Mouse (Mus musculus): Measurements from ENCODE around the gene Angptl3.

The Angptl3 gene

DNA sequence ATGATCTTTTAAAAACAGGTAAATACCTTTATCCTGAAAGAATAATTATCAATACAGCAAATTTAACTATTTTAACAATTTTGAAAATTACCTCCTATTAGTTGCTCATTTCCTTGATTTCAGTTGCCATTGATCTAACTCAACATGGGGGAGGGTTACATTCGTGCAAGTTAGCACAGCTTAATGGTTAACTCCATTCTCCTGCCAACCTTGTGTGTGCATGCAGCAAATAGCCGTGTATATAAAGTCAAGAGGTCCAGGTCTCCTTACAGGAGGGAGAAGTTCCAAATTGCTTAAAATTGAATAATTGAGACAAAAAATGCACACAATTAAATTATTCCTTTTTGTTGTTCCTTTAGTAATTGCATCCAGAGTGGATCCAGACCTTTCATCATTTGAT, at the start of gene Angptl3:
Gene Angptl3 (plus strand): TSS at position 269 of the 400 bp plus-strand sequence.
- in situ Hi-C loops (cut with MboI, MseI), result no loop called here

- in situ Hi-C loops (cut with MboI, MseI), result no loop called here
Observed at GRCm38 (mm10) chr4:98984701-98985100, 46.1 kb upstream of the Angptl3 start.

- in situ Hi-C loops (cut with MboI, MseI), result no loop called here
Observed at GRCm38 (mm10) chr4:98993491-98993890, 37.3 kb upstream of the Angptl3 start.

DNA sequence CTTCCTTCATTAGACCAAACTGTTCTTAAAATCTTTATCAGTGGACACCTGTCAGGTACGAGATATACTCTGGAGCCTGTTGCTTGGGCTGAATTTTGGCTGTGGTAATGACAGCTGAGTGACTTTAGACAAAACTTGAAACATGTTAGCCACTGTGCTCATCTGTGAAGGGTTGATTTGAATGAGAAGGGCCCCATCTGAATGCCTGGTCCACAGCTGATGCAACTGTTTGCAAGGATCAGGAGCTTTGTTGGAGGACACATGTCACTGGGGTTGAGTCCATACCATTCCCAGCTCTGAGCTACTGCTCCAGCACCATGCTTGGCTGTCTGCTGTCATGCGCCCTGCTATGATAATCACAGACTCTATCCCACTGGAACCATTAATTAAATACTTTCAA, 25.2 kb upstream of the Angptl3 start:
- in situ Hi-C loops (cut with MboI, MseI), result no loop called here

- in situ Hi-C loops (cut with MboI, MseI), result no loop called here
Observed at GRCm38 (mm10) chr4:99006319-99006718, 24.4 kb upstream of the Angptl3 start.

DNA sequence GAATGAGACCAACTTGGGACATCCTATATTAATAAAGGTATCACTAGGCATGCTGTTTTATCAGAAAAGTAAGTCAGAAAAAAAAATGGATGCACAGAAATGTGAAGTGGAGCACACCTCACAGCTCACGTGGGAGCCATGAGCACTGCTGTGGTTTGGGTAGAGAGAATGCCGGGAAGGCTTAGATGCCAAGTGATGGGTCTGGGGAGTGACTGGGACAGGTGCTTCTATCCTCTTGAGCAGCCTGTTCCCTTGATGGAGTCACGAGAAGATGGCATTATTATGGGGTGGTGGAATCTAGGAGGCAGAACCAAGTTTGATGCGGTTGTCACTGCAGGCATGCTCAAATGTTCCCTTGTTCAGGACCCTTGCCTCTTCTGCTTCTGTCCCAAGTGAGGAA, 19.7 kb upstream of the Angptl3 start:
- in situ Hi-C loops (cut with MboI, MseI), result no loop called here

DNA sequence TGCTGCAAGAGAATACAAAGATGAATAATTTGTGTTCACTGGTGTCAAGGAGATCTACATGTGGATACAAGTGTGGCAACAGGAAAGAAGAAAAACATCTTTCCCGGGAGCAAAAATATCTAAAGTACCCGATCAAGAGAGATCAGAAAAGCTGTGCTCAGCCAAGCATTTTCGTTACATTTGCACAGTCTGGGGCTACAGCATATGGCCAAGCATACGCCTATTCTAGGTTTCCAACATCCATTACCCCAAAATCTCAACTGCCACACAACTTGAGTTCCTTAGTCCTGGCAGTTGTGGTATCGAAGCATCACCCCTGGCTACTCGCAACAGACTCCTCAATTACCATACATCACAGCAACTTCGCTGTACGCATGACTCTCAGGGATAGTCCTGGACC, 8.5 kb upstream of the Angptl3 start:
- in situ Hi-C loops (cut with MboI, MseI), result no loop called here

- in situ Hi-C loops (cut with MboI, MseI), result no loop called here
Observed at GRCm38 (mm10) chr4:99028377-99028776, 2.4 kb upstream of the Angptl3 start.

GRCm38 (mm10) chr4:99032921-99033320, 2.2 kb downstream of the Angptl3 start:
- in situ Hi-C loops (cut with MboI, MseI), result no loop called here

GRCm38 (mm10) chr4:99044854-99045253, 14.1 kb downstream of the Angptl3 start:
- in situ Hi-C loops (cut with MboI, MseI), result no loop called here

DNA sequence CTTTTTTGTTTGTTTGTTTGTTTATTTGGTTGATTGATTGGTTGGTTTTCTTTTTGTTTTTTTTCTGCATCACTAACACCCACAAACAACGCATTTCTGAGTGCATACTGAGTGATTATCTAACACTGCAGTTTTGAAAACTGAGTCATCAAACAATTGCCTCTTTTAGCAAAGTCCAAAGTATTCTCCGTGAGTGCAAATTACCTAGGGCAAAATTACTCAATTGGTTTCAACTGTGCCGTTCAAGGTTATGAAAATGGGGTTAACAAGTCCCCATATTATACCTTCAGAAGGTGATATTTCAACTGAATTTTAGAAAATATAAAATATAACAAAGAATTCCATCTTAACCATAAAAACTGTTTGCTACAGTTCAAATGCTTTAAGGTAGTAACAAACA, 15.7 kb downstream of the Angptl3 start:
- in situ Hi-C loops (cut with MboI, MseI), result no loop called here

- in situ Hi-C loops (cut with MboI, MseI), result no loop called here
Observed at GRCm38 (mm10) chr4:99048581-99048980, 17.8 kb downstream of the Angptl3 start.

- in situ Hi-C loops (cut with MboI, MseI), result no loop called here
Observed at GRCm38 (mm10) chr4:99064524-99064923, 33.8 kb downstream of the Angptl3 start.

DNA sequence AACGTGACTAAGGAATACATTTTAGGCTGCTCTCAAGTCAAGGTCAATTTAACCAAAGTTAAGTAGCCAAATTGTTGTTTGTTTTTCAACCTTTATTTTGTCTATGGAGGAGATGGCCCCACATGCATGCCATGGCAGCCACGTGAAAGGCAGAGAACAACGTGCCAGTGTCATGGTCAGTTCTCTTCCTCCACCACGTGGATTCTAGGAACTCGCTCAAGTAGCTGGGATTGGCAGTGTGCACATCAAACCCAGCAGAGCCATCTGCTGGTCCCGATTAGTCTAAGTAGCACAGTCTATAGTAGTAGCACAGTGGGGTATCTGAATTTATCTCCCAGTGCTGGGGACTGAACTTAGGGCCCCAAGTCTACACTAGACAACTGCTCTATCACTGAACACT, 38.1 kb downstream of the Angptl3 start:
- in situ Hi-C loops (cut with MboI, MseI), result no loop called here

DNA sequence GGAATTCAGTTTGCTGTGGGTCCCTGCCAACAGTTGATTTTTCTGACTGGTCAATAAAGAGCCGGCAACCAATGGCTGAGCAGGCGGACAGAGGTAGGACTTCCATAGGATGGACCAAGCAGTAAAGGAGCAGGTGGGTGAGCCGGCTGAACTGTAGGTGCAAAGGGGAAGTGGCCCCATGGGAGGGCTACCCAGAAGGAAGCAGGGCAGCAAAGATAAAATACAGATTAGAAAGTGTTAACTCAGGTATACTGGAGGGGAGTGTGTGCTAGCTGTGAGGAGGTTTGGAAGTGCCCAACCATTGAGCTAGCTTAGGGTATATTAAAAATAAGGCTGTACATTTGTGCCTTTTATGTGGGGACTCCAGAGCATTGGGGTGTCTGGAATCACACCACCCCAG, 47.3 kb downstream of the Angptl3 start:
- in situ Hi-C loops (cut with MboI, MseI), result no loop called here

GRCm38 (mm10) chr4:99081169-99081568, 50.4 kb downstream of the Angptl3 start:
- in situ Hi-C loops (cut with MboI, MseI), result no loop called here

DNA sequence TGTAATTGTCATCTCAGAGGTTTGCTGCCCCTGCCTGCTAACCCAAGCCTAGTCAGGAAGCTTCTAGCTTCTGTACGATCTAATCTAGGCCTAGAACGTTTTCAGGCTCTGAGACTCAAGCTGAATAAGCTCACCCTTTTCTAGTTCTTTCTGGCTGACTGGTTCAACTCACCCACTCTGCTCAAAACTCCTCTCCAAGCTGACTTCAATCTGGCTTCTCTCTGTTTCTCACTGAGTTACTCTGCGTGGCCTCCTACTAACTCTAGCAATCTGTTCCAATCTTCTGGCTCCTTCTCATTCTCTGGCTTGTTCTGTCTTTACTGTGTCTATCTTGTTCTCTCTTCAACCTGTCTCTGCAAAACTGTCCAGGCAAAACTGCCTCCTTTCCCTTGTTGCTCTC, 53.1 kb downstream of the Angptl3 start:
- in situ Hi-C loops (cut with MboI, MseI), result no loop called here

GRCm38 (mm10) chr4:99087760-99088485, 57.2 kb downstream of the Angptl3 start:
- in situ Hi-C loops (cut with MboI, MseI), result no loop called here

DNA sequence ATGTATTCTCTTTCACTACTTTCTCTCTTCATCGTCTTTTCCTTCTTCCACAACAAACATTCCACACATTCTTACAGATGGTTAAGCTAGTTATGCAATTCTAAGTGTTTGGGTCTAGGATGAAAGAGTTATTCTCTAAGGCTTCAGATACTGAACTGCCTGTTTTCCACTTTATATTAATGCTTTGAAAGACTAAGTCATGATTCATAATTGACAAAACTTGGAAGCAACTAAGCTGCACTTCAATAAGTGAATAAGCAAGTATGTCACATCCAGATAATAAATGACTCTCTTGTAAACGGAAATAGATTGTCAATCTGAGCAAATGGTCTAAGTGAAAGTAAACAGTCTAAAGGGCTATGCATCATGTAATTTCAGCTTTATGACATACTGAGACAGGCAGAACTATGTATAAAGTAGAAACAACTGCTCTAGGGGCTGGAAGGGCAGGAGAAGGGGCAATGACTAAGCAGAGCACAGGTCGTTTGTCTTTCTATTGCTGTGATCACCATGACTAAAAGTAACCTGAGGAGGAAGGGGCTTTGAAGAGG, 60.5 kb downstream of the Angptl3 start:
- in situ Hi-C loops (cut with MboI, MseI), result no loop called here

- in situ Hi-C loops (cut with MboI, MseI), result no loop called here
Observed at GRCm38 (mm10) chr4:99091777-99092176, 61.0 kb downstream of the Angptl3 start.

All from regulatory T cell (primary cell).